Comparison of ENCODE assay signal across 8 mouse cellular contexts in the genomic region with DNA sequence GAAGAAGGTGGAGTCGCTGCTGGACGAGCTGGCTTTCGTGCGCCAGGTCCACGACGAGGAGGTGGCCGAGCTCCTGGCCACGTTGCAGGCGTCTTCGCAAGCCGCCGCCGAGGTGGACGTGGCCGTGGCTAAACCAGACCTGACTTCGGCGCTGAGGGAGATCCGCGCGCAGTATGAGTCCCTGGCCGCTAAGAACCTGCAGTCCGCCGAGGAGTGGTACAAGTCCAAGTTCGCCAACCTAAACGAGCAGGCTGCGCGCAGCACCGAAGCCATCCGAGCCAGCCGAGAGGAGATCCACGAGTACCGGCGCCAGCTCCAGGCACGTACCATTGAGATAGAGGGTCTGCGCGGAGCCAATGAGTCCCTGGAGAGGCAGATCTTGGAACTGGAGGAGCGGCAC. TPM values are rescaled to one million over a fixed set of nuclear protein-coding genes. Genes with fewer than 3 reads are reported as not detected.
DNase-seq lines count a peak whose midpoint lies in the region; ATAC-seq and TF ChIP-seq lines count a peak whose summit lies in the region.

No protein-coding gene starts in this region.

- DNase-seq in heart, postnatal 10 days: no peak
- no peak for DNase-seq in forebrain, embryonic 11.5 days (ENCODE audit: low spot score)
- no peak for DNase-seq in spleen, postnatal 10 days (ENCODE audit: low spot score in 2 of 2)
- no peak for DNase-seq in gastrocnemius, adult 18-20 months (ENCODE audit: low spot score)
- DNase-seq in adrenal gland, adult 18-20 months (ENCODE audit: low spot score in 2 of 2): no peak

- intact Hi-C loops in heart, postnatal 10 days (cut with DNase I): no loop called here

- no peak for TF ChIP-seq EP300 in ES-Bruce4 (IDR thresholded peaks at IDR 0.05; ENCODE audit: insufficient read depth, low read depth, low read length)

- H3K27me3 ChIP-seq in heart, embryonic 12.5 days (replicated peaks): peaks cover 78% of the 10 kb centered on the region
- H3K27me3 ChIP-seq in ES-Bruce4 (ENCODE audit: control insufficient read depth, insufficient read depth, low read length, poor library complexity, severe bottlenecking): no peaks in the 10 kb centered on the region
- H3K27me3 ChIP-seq in forebrain, embryonic 11.5 days (ENCODE audit: control insufficient read depth, insufficient read depth, low read length): peaks cover 40% of the 10 kb centered on the region
- peaks cover 93% of the 10 kb centered on the region for H3K27me3 ChIP-seq in liver, embryonic 15.5 days

- peak overlapping the region; percentile 82 for H3K4me2 ChIP-seq in heart, embryonic 12.5 days
- H3K4me2 ChIP-seq in forebrain, embryonic 11.5 days (ENCODE audit: low read depth, low read length, severe bottlenecking): peak overlapping the region; percentile 69
- H3K4me2 ChIP-seq in liver, embryonic 15.5 days: peak overlapping the region; percentile 64

- ATAC-seq in heart, embryonic 12.5 days (ENCODE audit: insufficient number of reproducible peaks, low FRiP score): no peak
- no peak for ATAC-seq in forebrain, embryonic 11.5 days (replicated peaks; ENCODE audit: low FRiP score)
- ATAC-seq in liver, embryonic 15.5 days (ENCODE audit: insufficient read depth): no peak

- no peak overlapping the region for H3K9ac ChIP-seq in heart, embryonic 12.5 days
- peak overlapping the region; percentile 63 for H3K9ac ChIP-seq in ES-Bruce4 (ENCODE audit: low read depth, poor library complexity, severe bottlenecking)
- H3K9ac ChIP-seq in forebrain, embryonic 11.5 days (ENCODE audit: low read length): peak overlapping the region; percentile 52
- no peak overlapping the region for H3K9ac ChIP-seq in liver, embryonic 15.5 days

- TF ChIP-seq CTCF in ES-Bruce4 (IDR thresholded peaks at IDR 0.05; ENCODE audit: low read depth, low read length): no peak

- H3K4me1 ChIP-seq in heart, embryonic 12.5 days (replicated peaks): peaks cover 19% of the 10 kb centered on the region
- H3K4me1 ChIP-seq in ES-Bruce4 (ENCODE audit: control insufficient read depth, insufficient read depth, low read length): peaks cover 1% of the 10 kb centered on the region
- H3K4me1 ChIP-seq in forebrain, embryonic 11.5 days (replicated peaks; ENCODE audit: control insufficient read depth, insufficient read depth, low read length): peaks cover 8% of the 10 kb centered on the region
- peaks cover 28% of the 10 kb centered on the region for H3K4me1 ChIP-seq in liver, embryonic 15.5 days (replicated peaks)

- H3K4me3 ChIP-seq in heart, embryonic 12.5 days: peak overlapping the region; percentile 39
- peak overlapping the region; percentile 84 for H3K4me3 ChIP-seq in ES-Bruce4 (ENCODE audit: low read depth, low read length)
- H3K4me3 ChIP-seq in forebrain, embryonic 11.5 days (ENCODE audit: low read depth, low read length): peak overlapping the region; percentile 43
- peak overlapping the region; percentile 43 for H3K4me3 ChIP-seq in liver, embryonic 15.5 days (replicated peaks)

- H3K36me3 ChIP-seq in heart, embryonic 12.5 days: no peaks in the 10 kb centered on the region
- H3K36me3 ChIP-seq in ES-Bruce4 (ENCODE audit: control insufficient read depth, insufficient read depth, low read length, poor library complexity, severe bottlenecking): no peaks in the 10 kb centered on the region
- H3K36me3 ChIP-seq in forebrain, embryonic 11.5 days (ENCODE audit: control insufficient read depth, insufficient read depth, low read length): no peaks in the 10 kb centered on the region
- no peaks in the 10 kb centered on the region for H3K36me3 ChIP-seq in liver, embryonic 15.5 days (replicated peaks)

- 1% methylated on average over 37 of the region's 37 CpGs for WGBS in heart, embryonic 12.5 days
- WGBS in forebrain, embryonic 11.5 days: 2% methylated on average over 37 of the region's 37 CpGs
- 2% methylated on average over 37 of the region's 37 CpGs for whole genome bisulfite sequencing in liver, embryonic 15.5 days (ENCODE audit: insufficient replicate concordance)

- TF ChIP-seq POLR2A in ES-Bruce4 (IDR thresholded peaks at IDR 0.05; ENCODE audit: insufficient read depth, low read length): no peak

- no peak overlapping the region for H3K27ac ChIP-seq in heart, embryonic 12.5 days (ENCODE audit: poor library complexity, severe bottlenecking)
- no peak overlapping the region for H3K27ac ChIP-seq in ES-Bruce4 (ENCODE audit: insufficient read depth, low read length)
- H3K27ac ChIP-seq in forebrain, embryonic 11.5 days (ENCODE audit: low read depth, low read length): 0 out of 2 replicates have a peak overlapping the region, but pooled peaks have one; percentile 12
- H3K27ac ChIP-seq in liver, embryonic 15.5 days (replicated peaks): no peak overlapping the region

- no peaks in the 10 kb centered on the region for H3K9me3 ChIP-seq in heart, embryonic 12.5 days (replicated peaks)
- H3K9me3 ChIP-seq in ES-Bruce4 (replicated peaks; ENCODE audit: control insufficient read depth, insufficient read depth, low read length, poor library complexity, severe bottlenecking): no peaks in the 10 kb centered on the region
- no peaks in the 10 kb centered on the region for H3K9me3 ChIP-seq in forebrain, embryonic 11.5 days (ENCODE audit: control insufficient read depth, low read length)
- H3K9me3 ChIP-seq in liver, embryonic 15.5 days (replicated peaks): no peaks in the 10 kb centered on the region

RNA-seq across cellular contexts. Expression of gene Nt5c2, which starts 0.4 kb away (rescaled TPM):
- polyA plus RNA-seq in heart, embryonic 12.5 days (2016; fragmentation: Nextera tagmentation; extraction: Ambion mirVana): 108 and 111 TPM in 2 replicates
- total RNA-seq in heart, postnatal 10 days (2021): 100 to 1,000 TPM; 107 to 127 TPM
- polyA plus RNA-seq in ES-Bruce4 (2011; ENCODE audit: insufficient read depth, insufficient read length, low read depth, missing spikeins): 62.4 and 76.9 TPM in 2 replicates
- polyA plus RNA-seq in forebrain, embryonic 11.5 days (2014; fragmentation: Nextera tagmentation; extraction: Ambion mirVana): 71.8 and 77.9 TPM in 2 replicates
- polyA plus RNA-seq in liver, embryonic 15.5 days (2015; fragmentation: Nextera tagmentation; extraction: Ambion mirVana): 42.7 and 44.4 TPM in 2 replicates
- total RNA-seq in gastrocnemius, adult 18-20 months (2021): 10 to 100 TPM; 11.4 to 12.3 TPM
- 10 to 100 TPM; 57.5 to 68.4 TPM for total RNA-seq in adrenal gland, adult 18-20 months (2021)

RNA-seq across cellular contexts. Expression of gene Ina, which starts 0.9 kb away (rescaled TPM):
- 0.24 and 0.86 TPM in 2 replicates for polyA plus RNA-seq in heart, embryonic 12.5 days (2016; fragmentation: Nextera tagmentation; extraction: Ambion mirVana)
- not detected for total RNA-seq in heart, postnatal 10 days (2021)
- 21.2 and 21.9 TPM in 2 replicates for polyA plus RNA-seq in ES-Bruce4 (2011; ENCODE audit: insufficient read depth, insufficient read length, low read depth, missing spikeins)
- 102 and 110 TPM in 2 replicates for polyA plus RNA-seq in forebrain, embryonic 11.5 days (2014; fragmentation: Nextera tagmentation; extraction: Ambion mirVana)
- polyA plus RNA-seq in liver, embryonic 15.5 days (2015; fragmentation: Nextera tagmentation; extraction: Ambion mirVana): 0.23 and 0.36 TPM in 2 replicates
- not detected for total RNA-seq in gastrocnemius, adult 18-20 months (2021)
- total RNA-seq in adrenal gland, adult 18-20 months (2021): 1 to 10 TPM; 7.8 to 8.6 TPM

RNA-seq across cellular contexts. Expression of gene Pcgf6, which starts 35.3 kb away (rescaled TPM):
- polyA plus RNA-seq in heart, embryonic 12.5 days (2016; fragmentation: Nextera tagmentation; extraction: Ambion mirVana): 12.9 and 14.5 TPM in 2 replicates
- 1 to 10 TPM; 3.3 to 3.6 TPM for total RNA-seq in heart, postnatal 10 days (2021)
- 70.7 and 73.2 TPM in 2 replicates for polyA plus RNA-seq in ES-Bruce4 (2011; ENCODE audit: insufficient read depth, insufficient read length, low read depth, missing spikeins)
- polyA plus RNA-seq in forebrain, embryonic 11.5 days (2014; fragmentation: Nextera tagmentation; extraction: Ambion mirVana): 35.1 and 37.3 TPM in 2 replicates
- polyA plus RNA-seq in liver, embryonic 15.5 days (2015; fragmentation: Nextera tagmentation; extraction: Ambion mirVana): 6.5 and 7.3 TPM in 2 replicates
- total RNA-seq in gastrocnemius, adult 18-20 months (2021): 1 to 10 TPM; 4.6 to 4.8 TPM
- 10 to 100 TPM in 1 of 2 experiments, 1 to 10 TPM in 1; 7.4 to 10.8 TPM for total RNA-seq in adrenal gland, adult 18-20 months (2021)

RNA-seq across cellular contexts. Expression of gene Taf5, which starts 52.1 kb away (rescaled TPM):
- polyA plus RNA-seq in heart, embryonic 12.5 days (2016; fragmentation: Nextera tagmentation; extraction: Ambion mirVana): 7.1 and 7.5 TPM in 2 replicates
- total RNA-seq in heart, postnatal 10 days (2021): 1 to 10 TPM; 3.1 to 4.3 TPM
- polyA plus RNA-seq in ES-Bruce4 (2011; ENCODE audit: insufficient read depth, insufficient read length, low read depth, missing spikeins): 19.4 and 21.8 TPM in 2 replicates
- polyA plus RNA-seq in forebrain, embryonic 11.5 days (2014; fragmentation: Nextera tagmentation; extraction: Ambion mirVana): 10.6 and 11.8 TPM in 2 replicates
- polyA plus RNA-seq in liver, embryonic 15.5 days (2015; fragmentation: Nextera tagmentation; extraction: Ambion mirVana): 3.8 and 4.0 TPM in 2 replicates
- total RNA-seq in gastrocnemius, adult 18-20 months (2021): 1 to 10 TPM; 2.3 to 2.4 TPM
- 1 to 10 TPM; 3.8 to 4.3 TPM for total RNA-seq in adrenal gland, adult 18-20 months (2021)

Comparison
In these comparisons a context has a peak if more than half of its experiments do, and no peak if none do; other contexts are left out.
1. H3K9ac ChIP-seq: peak in ES-Bruce4 (single experiment) and forebrain, embryonic 11.5 days (single experiment); none in heart, embryonic 12.5 days (single experiment) and liver, embryonic 15.5 days (single experiment).
2. RNA of gene Ina, which starts 0.9 kb away (polyA plus RNA-seq): 102 to 110 TPM in forebrain, embryonic 11.5 days and 21.2 to 21.9 TPM in ES-Bruce4; 0.24 to 0.86 TPM in heart, embryonic 12.5 days and 0.23 to 0.36 TPM in liver, embryonic 15.5 days; every median in the first group is over 10 times any median in the second.
3. Peak in every context shown above with its lines, with median percentiles within 50 percentile points of each other: H3K4me2 ChIP-seq and H3K4me3 ChIP-seq.